Mouse (Mus musculus): ENCODE measurements around the gene Fsd1l. TPM values are rescaled to one million over a fixed set of nuclear protein-coding genes. Genes with fewer than 3 reads are reported as not detected.

The Fsd1l gene
- total and polyA plus RNA-seq, 3 experiments, result not detected

DNA sequence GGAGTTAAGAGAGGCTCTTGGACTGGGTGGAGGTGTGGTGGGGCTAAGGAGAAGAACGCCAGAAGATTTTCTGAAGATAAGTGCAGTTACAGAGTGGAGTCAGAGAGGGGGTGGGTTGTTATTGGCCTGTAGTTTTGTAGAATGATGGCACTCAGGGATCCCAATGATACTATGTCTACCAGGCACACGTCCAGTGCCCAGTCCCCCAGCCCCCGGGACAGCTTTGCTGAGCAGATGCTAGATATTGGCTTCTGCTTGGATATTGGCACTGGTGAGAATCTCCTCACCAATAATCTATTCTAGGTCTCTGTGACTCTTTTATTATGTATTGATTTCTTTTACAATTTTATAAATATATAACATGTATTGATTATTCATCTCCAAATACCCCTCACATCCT lies 6.0 kb upstream of the Fsd1l start:
- no peak overlapping the region for H3K9ac ChIP-seq (ENCODE audit: control insufficient read depth, low read depth, low read length, poor library complexity, severe bottlenecking)
- no peaks in the 10 kb centered on the region for H3K4me1 ChIP-seq (ENCODE audit: control insufficient read depth in 1 of 2, insufficient read depth in 2 of 2, low read length in 2 of 2)
- no peaks in the 10 kb centered on the region for H3K27me3 ChIP-seq (ENCODE audit: control insufficient read depth in 1 of 2, insufficient read depth in 2 of 2, low read length in 2 of 2)
- DNase-seq (ENCODE audit: low read depth, low spot score), result no peak
- no peak overlapping the region for H3K4me3 ChIP-seq (ENCODE audit: control insufficient read depth in 1 of 2, insufficient read depth in 1 of 2, low read depth in 2 of 2, low read length in 2 of 2)
- no peaks in the 10 kb centered on the region for H3K36me3 ChIP-seq (ENCODE audit: control insufficient read depth in 1 of 2, insufficient read depth in 2 of 2, low read length in 2 of 2)
- H3K9me3 ChIP-seq (replicated peaks; ENCODE audit: insufficient read depth, low read length), result no peaks in the 10 kb centered on the region
- no peaks in the 10 kb centered on the region for H3K79me2 ChIP-seq (ENCODE audit: control insufficient read depth, insufficient read depth, low read length, poor library complexity)
- TF ChIP-seq TAL1 (IDR thresholded peaks at IDR 0.05; ENCODE audit: low read length), result no peak
- no peak for TF ChIP-seq MXI1 (IDR thresholded peaks at IDR 0.05; ENCODE audit: low read depth, low read length)
- no peak overlapping the region for H3K27ac ChIP-seq (ENCODE audit: control insufficient read depth, low read depth, low read length)

- DNase-seq (ENCODE audit: low read depth, low spot score), result peak; percentile 10
- Histone ChIP-seq H3K27ac (ENCODE audit: control insufficient read depth, low read depth, low read length) (no peak overlapping the region), H3K79me2 (ENCODE audit: control insufficient read depth, insufficient read depth, low read length, poor library complexity) (no peaks in the 10 kb centered on the region), H3K36me3 (ENCODE audit: control insufficient read depth in 1 of 2, insufficient read depth in 2 of 2, low read length in 2 of 2) (no peaks in the 10 kb centered on the region), H3K9ac (ENCODE audit: control insufficient read depth, low read depth, low read length, poor library complexity, severe bottlenecking) (no peak overlapping the region), H3K9me3 (replicated peaks; ENCODE audit: insufficient read depth, low read length) (no peaks in the 10 kb centered on the region), H3K4me1 (ENCODE audit: control insufficient read depth in 1 of 2, insufficient read depth in 2 of 2, low read length in 2 of 2) (no peaks in the 10 kb centered on the region), H3K4me3 (ENCODE audit: control insufficient read depth in 1 of 2, insufficient read depth in 1 of 2, low read depth in 2 of 2, low read length in 2 of 2) (no peak overlapping the region), H3K27me3 (ENCODE audit: control insufficient read depth in 1 of 2, insufficient read depth in 2 of 2, low read length in 2 of 2) (no peaks in the 10 kb centered on the region; a peak in 2 of 4 replicates)
- TF ChIP-seq RCOR1 (IDR thresholded peaks at IDR 0.05; ENCODE audit: low read depth, low read length) (no peak), TBP (IDR thresholded peaks at IDR 0.05; ENCODE audit: low read depth, low read length) (no peak), MYC (IDR thresholded peaks at IDR 0.05; ENCODE audit: low read depth, low read length) (no peak), NELFE (IDR thresholded peaks at IDR 0.05; ENCODE audit: low read depth, low read length) (no peak), MXI1 (IDR thresholded peaks at IDR 0.05; ENCODE audit: low read depth, low read length) (no peak), RAD21 (IDR thresholded peaks at IDR 0.05; ENCODE audit: low read depth, low read length) (no peak), MAZ (IDR thresholded peaks at IDR 0.05; ENCODE audit: low read depth, low read length) (no peak), CHD1 (IDR thresholded peaks at IDR 0.05; ENCODE audit: low read depth, low read length) (no peak), POLR2A (IDR thresholded peaks at IDR 0.05; ENCODE audit: control insufficient read depth in 1 of 2, insufficient read depth in 1 of 2, low read depth in 1 of 2, low read length in 2 of 2, poor library complexity in 1 of 2) (no peak), GABPA (IDR thresholded peaks at IDR 0.05; ENCODE audit: low read depth, low read length) (no peak)
These were observed 2.3 kb upstream of the Fsd1l start for GRCm38 (mm10) chr4:53628924-53629323.

GRCm38 (mm10) chr4:53630963-53631315 lies 332 bp upstream of the Fsd1l start:
- Histone ChIP-seq H3K79me2 (ENCODE audit: control insufficient read depth, insufficient read depth, low read length, poor library complexity) (no peaks in the 10 kb centered on the region), H3K9me3 (replicated peaks; ENCODE audit: insufficient read depth, low read length) (no peaks in the 10 kb centered on the region), H3K9ac (ENCODE audit: control insufficient read depth, low read depth, low read length, poor library complexity, severe bottlenecking) (no peak overlapping the region), H3K4me3 (ENCODE audit: control insufficient read depth in 1 of 2, insufficient read depth in 1 of 2, low read depth in 2 of 2, low read length in 2 of 2) (no peak overlapping the region), H3K27me3 (ENCODE audit: control insufficient read depth in 1 of 2, insufficient read depth in 2 of 2, low read length in 2 of 2) (peaks cover 0 to 3% of the 10 kb centered on the region in 2 experiments; a peak in 2 of 4 replicates), H3K36me3 (ENCODE audit: control insufficient read depth in 1 of 2, insufficient read depth in 2 of 2, low read length in 2 of 2) (no peaks in the 10 kb centered on the region), H3K4me1 (ENCODE audit: control insufficient read depth in 1 of 2, insufficient read depth in 2 of 2, low read length in 2 of 2) (no peaks in the 10 kb centered on the region), H3K27ac (ENCODE audit: control insufficient read depth, low read depth, low read length) (no peak overlapping the region)
- DNase-seq (ENCODE audit: low read depth, low spot score), result no peak
- TF ChIP-seq POLR2AphosphoS5 (IDR thresholded peaks at IDR 0.05; ENCODE audit: borderline replicate concordance, low read depth, low read length) (no peak), NELFE (IDR thresholded peaks at IDR 0.05; ENCODE audit: low read depth, low read length) (no peak), MAFK (IDR thresholded peaks at IDR 0.05; ENCODE audit: borderline replicate concordance, low read depth, low read length) (no peak), MAX (IDR thresholded peaks at IDR 0.05; ENCODE audit: low read length) (no peak), TBP (IDR thresholded peaks at IDR 0.05; ENCODE audit: low read depth, low read length) (no peak), UBTF (IDR thresholded peaks at IDR 0.05; ENCODE audit: borderline replicate concordance, insufficient read depth, low read depth, low read length) (no peak), TCF12 (IDR thresholded peaks at IDR 0.05; ENCODE audit: low read depth, low read length) (no peak), ELF1 (IDR thresholded peaks at IDR 0.05; ENCODE audit: low read depth, low read length) (no peak), CTCF (IDR thresholded peaks at IDR 0.05 in 2 of 3, conservative IDR thresholded peaks at IDR 0.05 in 1 of 3; ENCODE audit: control insufficient read depth in 1 of 3, insufficient read depth in 1 of 3, low read depth in 2 of 3, low read length in 3 of 3, poor library complexity in 1 of 3, severe bottlenecking in 1 of 3) (no peak)

All from MEL (cell line).